Comparison of ENCODE assay signal across 9 mouse cellular contexts in genomic region chr13:112331682-112332061, GRCm38 (mm10). TPM values are rescaled to one million over a fixed set of nuclear protein-coding genes. Genes with fewer than 3 reads are reported as not detected.
DNase-seq lines count a peak whose midpoint lies in the region; ATAC-seq and TF ChIP-seq lines count a peak whose summit lies in the region.
"Had no signal": no experiment of that assay in that cellular context is flagged by ENCODE, and none has a peak within 500 bp of the region (broad histone marks: within the 10 kb centered on the region; RNA-seq: fewer than 3 reads in every experiment).

No protein-coding gene starts in this region.

- WGBS in lung, embryonic 15.5 days: 36% methylated on average over 1 of the region's 1 CpGs
- WGBS in lung, postnatal 0 days: 33% methylated on average over 1 of the region's 1 CpGs
- 7% methylated on average over 1 of the region's 1 CpGs for WGBS in hindbrain, embryonic 15.5 days
- 4% methylated on average over 1 of the region's 1 CpGs for WGBS in neural tube, embryonic 14.5 days

- H3K27me3 ChIP-seq in lung, embryonic 15.5 days: no peaks in the 10 kb centered on the region
- H3K27me3 ChIP-seq in lung, postnatal 0 days (replicated peaks; ENCODE audit: insufficient read depth, low read length): no peaks in the 10 kb centered on the region
- H3K27me3 ChIP-seq in hindbrain, embryonic 15.5 days: no peaks in the 10 kb centered on the region
- H3K27me3 ChIP-seq in neural tube, embryonic 14.5 days (ENCODE audit: control insufficient read depth, insufficient read depth, low read length): no peaks in the 10 kb centered on the region

- peak overlapping the region; percentile 52; the same call in 1 of the 2 replicates for H3K27ac ChIP-seq in lung, embryonic 15.5 days
- H3K27ac ChIP-seq in lung, postnatal 0 days (ENCODE audit: low read length): no peak overlapping the region
- H3K27ac ChIP-seq in hindbrain, embryonic 15.5 days (replicated peaks): peak overlapping the region; percentile 82
- H3K27ac ChIP-seq in neural tube, embryonic 14.5 days (ENCODE audit: low read depth, low read length): peak overlapping the region; percentile 62; the same call in 1 of the 2 replicates
- H3K27ac ChIP-seq: liver, embryonic 14.5 days had no signal

- H3K9ac ChIP-seq in lung, embryonic 15.5 days: no peak overlapping the region
- no peak overlapping the region for H3K9ac ChIP-seq in lung, postnatal 0 days (replicated peaks; ENCODE audit: low read depth)
- H3K9ac ChIP-seq in hindbrain, embryonic 15.5 days: no peak overlapping the region
- no peak overlapping the region for H3K9ac ChIP-seq in neural tube, embryonic 14.5 days (replicated peaks; ENCODE audit: low read depth, low read length)
- H3K9ac ChIP-seq: liver, embryonic 14.5 days had no signal

- peak; percentile 41 for DNase-seq in embryo, embryonic 10.5 days (ENCODE audit: low spot score)
- no peak for DNase-seq in embryo, embryonic 10 days (ENCODE audit: low spot score)
- DNase-seq in lung, postnatal 0 days (ENCODE audit: low spot score): no peak
- no peak for DNase-seq in thymus, postnatal 0 days (ENCODE audit: low spot score)

- peaks cover 15% of the 10 kb centered on the region; the same call in 1 of the 2 replicates for H3K4me1 ChIP-seq in lung, embryonic 15.5 days
- no peaks in the 10 kb centered on the region; the same call in 1 of the 2 replicates for H3K4me1 ChIP-seq in lung, postnatal 0 days (ENCODE audit: insufficient read depth, low read depth, low read length)
- H3K4me1 ChIP-seq in hindbrain, embryonic 15.5 days (replicated peaks): peaks cover 18% of the 10 kb centered on the region
- H3K4me1 ChIP-seq in neural tube, embryonic 14.5 days (ENCODE audit: control insufficient read depth, insufficient read depth, low read length): peaks cover 12% of the 10 kb centered on the region

- peak overlapping the region; percentile 10; the same call in 1 of the 2 replicates for H3K4me2 ChIP-seq in lung, embryonic 15.5 days
- no peak overlapping the region for H3K4me2 ChIP-seq in lung, postnatal 0 days (replicated peaks; ENCODE audit: low read depth, low read length)
- peak overlapping the region; percentile 37 for H3K4me2 ChIP-seq in hindbrain, embryonic 15.5 days
- peak overlapping the region; percentile 21; the same call in 1 of the 2 replicates for H3K4me2 ChIP-seq in neural tube, embryonic 14.5 days (ENCODE audit: low read depth, low read length)

- no peak overlapping the region for H3K4me3 ChIP-seq in lung, embryonic 15.5 days
- no peak overlapping the region for H3K4me3 ChIP-seq in lung, postnatal 0 days (ENCODE audit: low read depth, low read length)
- no peak overlapping the region for H3K4me3 ChIP-seq in hindbrain, embryonic 15.5 days
- H3K4me3 ChIP-seq in neural tube, embryonic 14.5 days (ENCODE audit: low read depth, low read length): no peak overlapping the region

- ATAC-seq in lung, embryonic 15.5 days (ENCODE audit: borderline replicate concordance, extremely low read depth, low FRiP score, low TSS enrichment): no peak
- no peak for ATAC-seq in lung, postnatal 0 days
- ATAC-seq in hindbrain, embryonic 15.5 days (ENCODE audit: low FRiP score, low read depth): peak; percentile 82
- ATAC-seq in neural tube, embryonic 14.5 days (ENCODE audit: low read depth): peak; percentile 69
- ATAC-seq in CD4-positive, CD25-positive, alpha-beta regulatory T cell, adult 4 months: no peak

- H3K9me3 ChIP-seq in lung, embryonic 15.5 days: no peaks in the 10 kb centered on the region
- no peaks in the 10 kb centered on the region for H3K9me3 ChIP-seq in lung, postnatal 0 days (ENCODE audit: low read length)
- no peaks in the 10 kb centered on the region for H3K9me3 ChIP-seq in hindbrain, embryonic 15.5 days
- H3K9me3 ChIP-seq in neural tube, embryonic 14.5 days (ENCODE audit: control insufficient read depth, low read length): no peaks in the 10 kb centered on the region

- no peak for TF ChIP-seq CTCF in lung, postnatal 0 days (IDR thresholded peaks at IDR 0.05)

- TF ChIP-seq EP300 in lung, postnatal 0 days (IDR thresholded peaks at IDR 0.05): no peak

- H3K36me3 ChIP-seq in lung, embryonic 15.5 days: no peaks in the 10 kb centered on the region
- no peaks in the 10 kb centered on the region for H3K36me3 ChIP-seq in lung, postnatal 0 days (ENCODE audit: insufficient read depth, low read length)
- H3K36me3 ChIP-seq in hindbrain, embryonic 15.5 days: no peaks in the 10 kb centered on the region
- no peaks in the 10 kb centered on the region for H3K36me3 ChIP-seq in neural tube, embryonic 14.5 days (ENCODE audit: control insufficient read depth, insufficient read depth, low read length)

RNA-seq across cellular contexts. Expression of gene Ankrd55, which starts 43.4 kb away (rescaled TPM):
- not detected in 2 replicates for polyA plus RNA-seq in lung, embryonic 15.5 days (2015; fragmentation: Nextera tagmentation; extraction: Ambion mirVana)
- 0.23 TPM in 1 of 2 replicates, not detected in the other for polyA plus RNA-seq in lung, postnatal 0 days (2015; fragmentation: Nextera tagmentation; extraction: Ambion mirVana)
- polyA plus RNA-seq in hindbrain, embryonic 15.5 days (2015; fragmentation: Nextera tagmentation; extraction: Ambion mirVana): 10.1 and 10.3 TPM in 2 replicates
- polyA plus RNA-seq in neural tube, embryonic 14.5 days (2014; fragmentation: Nextera tagmentation; extraction: Ambion mirVana): 8.8 and 15.1 TPM in 2 replicates
- 0.98 and 1.9 TPM in 2 replicates for polyA plus RNA-seq in thymus, postnatal 0 days (2015; fragmentation: Nextera tagmentation; extraction: Ambion mirVana)
- 10 to 100 TPM; 12.1 to 14.6 TPM for polyA plus RNA-seq in CD4-positive, CD25-positive, alpha-beta regulatory T cell, adult 4 months (2017; shearing (Covaris generic))

Comparison
In these comparisons a context has a peak if more than half of its experiments do, and no peak if none do; other contexts are left out.
1. ATAC-seq: peak in hindbrain, embryonic 15.5 days (single experiment) and neural tube, embryonic 14.5 days (single experiment); none in lung, embryonic 15.5 days (single experiment), lung, postnatal 0 days (single experiment) and CD4-positive, CD25-positive, alpha-beta regulatory T cell, adult 4 months (single experiment).